Mouse (Mus musculus) C2C12 (cell line): ENCODE results near the gene Msi2.

Experiments
- CEBPB ChIP-seq: IDR thresholded peaks from one replicate; pipeline ENCODE4 v1.6.1; 2011; ENCODE audit warnings: low read depth, mild to moderate bottlenecking, control low read depth, moderate library complexity
- CTCF ChIP-seq: IDR thresholded peaks from one replicate; pipeline ENCODE4 v1.5.1; 2011; ENCODE audit not compliant: control insufficient read depth, insufficient read depth, insufficient read length
- MYOD1 ChIP-seq: IDR thresholded peaks from one replicate; pipeline ENCODE4 v1.6.1; 2011; ENCODE audit warnings: low read depth; ENCODE audit not compliant: control insufficient read depth, insufficient read length
- MYOG ChIP-seq: IDR thresholded peaks from one replicate; pipeline ENCODE4 v1.6.1; 2011; ENCODE audit not compliant: control insufficient read depth, insufficient read length; ENCODE audit errors: extremely low read depth
- USF1 ChIP-seq: IDR thresholded peaks from one replicate; pipeline ENCODE4 v1.6.1; 2011; ENCODE audit warnings: low read depth, mild to moderate bottlenecking, control low read depth, moderate library complexity

GRCm38 (mm10) chr11:88758402-88758801 is 40.1 kb upstream of the Msi2 start:
- TF ChIP-seq CTCF (no peak), MYOG (no peak), USF1 (no peak), CEBPB (no peak), MYOD1 (peak; percentile 94)
